Mouse (Mus musculus): ENCODE measurements around the gene Ulk4.

Gene Ulk4

DNA sequence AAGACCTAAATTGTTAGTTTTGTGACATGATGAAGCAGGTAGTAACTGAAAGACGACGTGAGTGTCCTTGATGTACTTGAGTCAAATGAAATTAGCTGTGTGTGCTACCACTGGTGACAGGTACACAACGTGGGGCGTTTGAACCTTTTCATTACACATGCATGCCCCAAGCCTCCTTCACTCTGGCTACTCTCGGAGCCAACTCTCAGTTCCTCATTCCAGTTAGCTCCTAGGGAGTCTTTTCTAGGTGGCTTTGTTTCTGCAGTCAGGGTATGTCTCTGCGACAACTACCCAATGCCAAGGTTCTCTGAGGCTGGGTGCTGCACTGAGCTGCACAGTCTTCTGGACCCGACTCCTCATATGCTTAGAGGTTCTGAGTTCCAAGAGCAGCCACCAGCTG, 100.6 kb downstream of the Ulk4 start:
- DNase-seq, result no peak

DNA sequence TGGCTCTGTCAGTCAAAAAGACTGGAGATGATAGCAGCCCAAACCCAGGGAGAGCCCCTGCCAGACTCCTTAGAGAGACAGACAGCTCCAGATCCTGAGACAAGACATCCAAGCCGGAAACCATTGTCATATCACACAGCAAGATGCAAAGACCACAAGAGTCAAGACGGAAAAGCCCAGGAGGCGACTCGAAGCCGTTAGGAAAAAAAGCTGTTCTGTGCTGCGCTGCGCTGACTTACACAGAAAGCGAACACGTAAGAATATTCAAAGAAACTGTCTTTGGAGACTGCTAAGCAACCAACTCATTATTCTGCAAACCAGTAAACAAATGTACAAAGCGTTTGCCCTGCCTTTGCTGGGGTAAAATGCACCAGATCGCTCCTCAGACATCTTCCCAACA, 101.8 kb downstream of the Ulk4 start:
- no peak for DNase-seq

DNA sequence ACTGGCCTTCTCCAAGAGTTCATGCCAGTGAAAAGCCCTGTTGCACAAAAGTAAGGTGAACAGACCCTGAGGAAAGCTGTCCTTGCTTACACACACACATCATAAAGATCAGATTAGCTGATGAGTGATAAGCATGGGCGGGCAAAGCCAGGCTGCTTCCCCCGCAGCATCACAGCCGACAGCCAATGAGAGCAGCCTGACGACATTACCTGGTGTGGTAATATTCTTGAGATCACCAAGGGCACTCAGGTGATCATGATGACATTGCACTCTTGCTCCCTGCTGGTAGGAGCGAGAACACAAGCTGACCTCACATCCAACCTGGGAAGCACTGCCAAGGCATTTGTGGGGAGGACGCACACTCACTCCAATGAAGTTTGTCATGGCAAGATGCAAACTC, 104.9 kb downstream of the Ulk4 start:
- no peak for DNase-seq

DNA sequence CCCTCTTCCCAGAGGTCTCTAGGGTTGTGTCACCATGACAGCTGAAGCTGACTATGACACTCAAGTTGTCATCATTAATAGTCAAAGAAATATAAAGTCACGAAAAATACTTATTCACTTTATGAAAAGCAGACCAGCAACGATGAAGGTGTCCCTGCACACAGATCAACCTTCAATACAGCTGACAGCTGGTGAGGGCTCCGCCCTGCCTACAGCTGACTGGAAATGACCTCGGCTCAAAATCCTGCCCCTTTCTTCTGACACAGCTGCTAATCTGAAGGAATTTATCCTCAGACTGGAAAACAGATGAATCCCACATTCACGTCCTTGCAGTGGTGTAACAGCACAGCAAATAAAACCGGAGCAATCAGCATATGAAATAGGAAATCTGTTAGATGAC, 105.4 kb downstream of the Ulk4 start:
- DNase-seq, result no peak

DNA sequence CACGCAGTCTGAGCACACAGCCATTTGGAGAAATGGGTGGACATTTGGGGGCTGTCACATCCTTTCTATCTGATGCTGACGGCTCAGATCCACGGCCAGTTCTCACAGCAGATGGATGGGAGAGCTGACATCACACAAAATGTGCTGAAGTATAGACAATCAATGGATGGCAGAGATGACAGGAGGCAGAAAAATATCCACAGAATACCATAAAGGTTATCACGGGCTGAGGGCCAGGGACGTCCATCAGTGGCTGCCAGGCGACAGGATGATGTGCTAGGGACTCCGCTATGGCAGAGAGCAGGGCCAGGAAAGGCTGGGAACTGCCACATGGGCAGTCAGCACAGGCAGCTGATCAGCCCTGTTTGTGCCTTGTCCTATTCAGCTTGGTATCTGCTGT, 112.4 kb downstream of the Ulk4 start:
- no peak for DNase-seq

DNA sequence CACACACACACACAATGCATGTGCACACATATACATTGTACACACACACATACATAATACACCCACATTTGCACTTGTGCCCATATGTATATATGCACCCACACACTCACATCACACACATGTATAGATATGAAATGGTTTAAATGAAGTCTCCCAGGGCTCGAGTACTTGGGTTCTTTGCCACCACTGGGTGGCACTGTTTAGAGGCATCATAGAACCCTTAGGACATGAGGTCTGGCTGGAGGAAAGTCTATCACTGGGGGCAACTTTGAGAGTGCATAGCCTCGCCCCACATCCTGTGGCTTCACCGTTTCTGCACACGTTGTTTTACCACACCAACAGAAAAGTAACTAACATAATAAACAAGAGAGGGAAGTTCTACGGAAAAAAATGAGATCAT, 114.2 kb downstream of the Ulk4 start:
- peak; percentile 58 for DNase-seq

DNA sequence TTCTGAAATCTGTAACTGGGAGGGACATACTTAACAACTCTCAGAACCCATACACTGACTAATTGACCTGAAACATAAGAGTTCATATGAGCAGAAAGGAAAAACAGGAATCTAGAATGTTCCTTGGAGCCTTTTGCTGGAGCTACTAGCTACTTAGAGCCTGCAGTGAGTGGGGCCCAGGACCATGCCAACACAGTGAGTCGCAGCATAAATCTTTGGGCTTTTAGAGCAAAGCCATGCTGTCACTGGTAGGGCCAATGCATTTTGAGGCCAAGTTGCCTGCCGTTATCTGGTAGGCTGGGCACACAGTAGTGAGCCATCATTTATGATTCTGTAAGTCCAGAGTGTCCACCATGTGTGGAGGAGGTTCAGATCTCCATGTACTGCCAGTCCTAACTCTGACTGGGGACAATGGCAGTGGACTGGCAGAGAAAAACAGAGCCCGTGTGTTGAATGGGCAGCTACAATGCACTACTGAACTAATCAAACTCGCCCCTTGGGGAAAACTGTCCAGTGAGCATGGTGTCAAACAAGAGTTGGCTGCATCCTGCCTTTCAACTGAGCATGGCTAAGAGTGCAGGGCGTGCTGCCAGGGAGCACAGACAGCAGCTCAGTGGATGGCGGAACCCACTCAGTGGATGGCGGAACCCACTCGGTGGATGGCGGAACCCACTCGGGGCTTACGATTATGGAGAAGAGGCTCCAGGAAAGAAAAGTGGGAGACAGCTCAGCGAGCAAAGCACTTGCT, 115.0 kb downstream of the Ulk4 start:
- DNase-seq, result no peak

DNA sequence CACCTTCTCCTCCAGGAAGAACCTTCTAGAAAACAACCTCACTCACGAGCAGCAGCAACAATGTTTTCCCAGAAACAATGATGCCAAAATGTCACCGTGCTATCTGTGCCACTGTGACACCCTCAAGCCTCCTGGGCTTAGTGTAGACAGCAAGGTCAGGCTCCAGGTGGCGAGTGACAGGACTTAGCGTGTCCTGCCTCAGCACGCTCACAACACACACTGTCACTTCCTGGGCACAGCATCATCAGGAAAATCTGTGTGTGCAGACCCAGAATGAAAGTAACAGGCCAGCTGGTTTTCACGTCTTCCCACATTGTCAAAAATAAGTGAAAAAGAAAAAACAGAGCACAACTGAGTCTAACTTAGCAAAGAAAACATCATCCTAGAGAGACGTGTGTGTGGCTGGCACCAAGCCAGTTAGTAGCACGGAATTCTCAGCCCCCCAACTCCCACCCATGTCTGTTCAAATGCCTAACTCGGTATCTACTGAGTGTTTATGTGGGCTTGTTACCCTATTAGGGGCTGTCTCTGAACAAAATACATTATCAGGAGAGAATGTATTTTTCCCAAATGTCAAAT, 120.7 kb downstream of the Ulk4 start:
- DNase-seq, result peak; percentile 22

DNA sequence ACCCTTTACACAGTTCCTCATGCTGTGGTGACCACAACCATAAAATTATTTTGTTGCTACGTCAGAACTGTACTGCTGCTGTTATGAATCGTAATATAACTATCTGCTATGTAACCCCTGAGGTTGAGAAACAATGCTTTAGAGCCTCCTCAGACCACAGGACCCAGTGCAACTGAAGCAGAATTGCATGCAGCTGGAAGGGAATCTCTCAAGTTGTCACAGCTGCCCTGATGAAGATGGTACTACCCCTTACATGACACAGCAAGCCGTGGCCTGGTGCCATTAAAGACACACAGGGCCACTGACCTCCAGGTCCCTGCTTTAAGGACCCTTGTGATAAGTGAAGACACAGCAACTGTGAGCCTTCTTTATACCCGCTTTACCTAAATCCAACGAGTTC, 123.7 kb downstream of the Ulk4 start:
- DNase-seq, result no peak

DNA sequence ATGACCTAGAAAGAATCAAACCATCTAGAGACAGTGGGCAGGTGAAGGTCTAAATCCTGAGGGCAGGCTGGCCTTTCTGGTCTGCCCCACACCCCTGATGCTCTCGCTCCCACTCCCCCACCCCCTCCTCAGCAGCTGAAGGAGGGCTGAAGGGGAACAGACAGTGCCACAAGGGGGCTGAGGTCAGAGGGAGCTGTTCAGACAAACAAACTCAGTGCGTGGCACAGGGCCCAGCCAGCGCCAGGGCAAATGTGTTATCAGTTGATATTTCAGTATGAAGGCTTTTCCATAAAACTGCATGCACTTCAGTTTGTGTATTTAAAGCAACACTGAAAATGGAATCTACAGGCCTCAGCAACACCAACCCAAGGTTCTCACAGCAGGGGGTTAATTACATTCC, 128.4 kb downstream of the Ulk4 start:
- DNase-seq, result no peak

DNA sequence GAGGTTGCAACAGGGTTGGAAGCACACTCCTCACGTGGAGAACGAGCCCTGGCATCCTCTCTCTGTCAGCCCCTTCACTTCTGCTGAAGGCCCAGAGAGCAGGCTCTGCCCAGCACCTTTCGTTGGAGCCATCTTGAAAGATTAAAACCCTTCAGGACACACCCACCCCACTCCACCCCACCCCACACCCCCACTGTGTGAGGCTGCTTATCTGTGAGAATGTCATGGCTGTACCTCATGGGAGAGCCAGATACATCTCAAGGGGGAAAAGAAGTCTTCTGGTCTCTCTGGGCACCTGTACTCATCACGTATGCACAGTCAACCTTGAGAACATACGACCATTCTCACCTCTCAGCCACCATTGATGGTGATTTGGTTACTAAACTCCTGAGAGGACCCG, 133.8 kb downstream of the Ulk4 start:
- no peak for DNase-seq

DNA sequence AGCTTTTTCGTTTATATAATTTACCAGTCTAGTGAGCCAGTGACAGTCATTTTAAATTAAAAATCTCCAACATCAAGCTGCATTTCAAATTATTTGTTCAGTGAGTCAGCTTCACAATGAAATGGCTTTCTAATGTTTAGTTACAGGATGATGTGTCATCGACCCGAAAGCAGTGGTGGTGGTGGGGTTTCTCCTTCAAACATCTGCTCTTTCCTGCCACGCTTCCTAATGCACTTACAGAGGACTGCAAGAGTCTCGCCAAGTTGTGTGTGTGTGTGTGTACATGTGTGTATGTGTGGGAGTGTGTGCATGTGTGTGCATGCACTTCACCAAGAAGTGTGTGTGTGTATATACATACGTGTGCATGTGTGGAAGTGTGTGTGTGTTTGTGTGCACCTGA, 144.4 kb downstream of the Ulk4 start:
- no peak for DNase-seq

DNA sequence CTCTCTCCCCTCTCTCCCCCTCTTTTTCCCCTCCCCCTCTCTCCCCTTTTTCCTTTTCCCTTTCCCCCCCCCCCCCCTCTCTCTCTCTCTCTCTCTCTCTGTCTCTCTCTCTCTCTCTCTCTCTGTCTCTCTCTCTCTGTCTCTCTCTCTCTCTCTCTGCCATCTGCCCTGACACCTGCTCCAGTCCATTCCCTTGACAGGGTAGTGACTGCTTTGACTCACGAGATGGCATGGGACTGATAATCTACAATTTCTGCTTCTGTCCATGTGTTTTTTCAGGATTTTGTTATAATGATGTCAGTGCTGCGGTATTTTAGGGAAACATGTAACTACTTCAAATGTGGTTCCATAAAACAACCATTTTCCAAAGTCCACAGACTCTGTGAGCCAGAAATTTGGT, 147.5 kb downstream of the Ulk4 start:
- DNase-seq, result no peak

DNA sequence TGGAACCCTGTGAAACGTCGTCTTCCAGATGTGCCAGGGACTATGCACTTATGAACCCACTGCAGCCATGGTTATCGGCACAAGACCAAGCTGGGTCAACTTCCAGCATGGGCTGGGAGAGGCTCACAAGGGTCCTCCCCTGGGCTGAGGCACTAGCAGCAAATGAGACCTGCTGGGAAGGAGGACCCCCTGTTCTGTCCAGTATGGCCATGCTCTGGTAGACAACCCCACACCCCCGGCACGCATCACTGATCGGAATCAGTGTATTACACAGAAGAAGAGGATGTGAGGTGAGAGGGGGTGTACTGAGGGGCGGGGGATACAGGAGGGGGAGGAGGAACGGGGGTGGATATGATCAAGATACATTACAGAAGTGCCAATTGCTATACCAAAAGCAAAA, 148.1 kb downstream of the Ulk4 start:
- DNase-seq, result no peak

DNA sequence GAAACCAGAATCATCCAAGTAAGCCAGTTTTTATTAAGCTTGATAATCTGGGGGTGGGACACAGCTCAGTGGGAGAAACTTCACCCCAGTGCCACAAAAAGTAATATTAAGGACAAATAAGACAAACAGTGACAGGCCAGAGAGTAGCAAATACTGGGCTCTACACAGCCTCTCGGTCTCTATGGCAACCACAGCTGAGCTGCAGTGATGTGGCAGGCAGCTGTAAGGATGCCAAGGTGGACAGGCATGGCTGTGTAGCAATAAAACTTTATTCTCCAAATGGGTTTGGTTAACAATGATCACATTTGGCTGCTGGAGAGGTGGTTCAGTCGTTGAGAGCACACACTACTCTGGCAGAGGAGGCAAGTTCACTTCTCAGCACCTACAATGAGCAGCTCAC, 150.0 kb downstream of the Ulk4 start:
- DNase-seq, result no peak

DNA sequence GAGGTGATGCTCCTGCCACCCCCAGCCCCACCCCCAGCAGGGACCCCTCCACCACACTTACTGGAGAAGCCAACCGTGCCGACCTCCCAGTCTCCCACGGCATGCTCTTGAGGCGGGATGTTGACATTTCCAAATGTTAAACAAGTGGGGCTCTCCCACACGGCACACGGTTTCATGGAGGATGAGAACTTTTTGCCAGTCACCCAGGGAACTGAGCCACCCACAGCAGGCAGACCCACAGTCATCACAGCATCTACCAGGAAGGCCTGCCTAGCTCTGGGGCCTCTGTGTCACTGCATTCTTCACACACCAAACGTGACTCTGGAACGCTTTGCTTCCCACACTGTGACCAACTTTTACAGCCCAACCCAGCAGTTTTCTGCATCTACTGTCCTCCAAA, 152.3 kb downstream of the Ulk4 start:
- no peak for DNase-seq

DNA sequence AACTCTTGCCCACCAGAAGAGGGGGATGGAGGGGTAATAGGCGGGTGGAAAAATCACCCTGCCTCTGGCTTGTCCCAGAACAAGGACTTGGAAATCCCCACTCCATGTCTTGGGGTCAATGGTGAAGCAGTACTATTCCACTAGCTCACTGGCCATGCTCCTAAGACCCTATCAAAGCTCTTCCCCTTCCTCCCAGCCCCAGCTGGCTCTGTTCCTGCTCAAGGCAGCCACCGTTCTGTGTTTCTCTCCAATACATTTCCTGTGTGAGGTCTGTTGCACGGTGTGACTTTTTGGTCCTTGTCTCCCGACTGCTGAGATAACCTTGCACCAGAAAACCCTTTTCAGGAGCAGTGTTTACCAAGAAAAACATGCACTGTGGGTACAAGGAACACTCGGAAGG, 155.0 kb downstream of the Ulk4 start:
- DNase-seq, result no peak

DNA sequence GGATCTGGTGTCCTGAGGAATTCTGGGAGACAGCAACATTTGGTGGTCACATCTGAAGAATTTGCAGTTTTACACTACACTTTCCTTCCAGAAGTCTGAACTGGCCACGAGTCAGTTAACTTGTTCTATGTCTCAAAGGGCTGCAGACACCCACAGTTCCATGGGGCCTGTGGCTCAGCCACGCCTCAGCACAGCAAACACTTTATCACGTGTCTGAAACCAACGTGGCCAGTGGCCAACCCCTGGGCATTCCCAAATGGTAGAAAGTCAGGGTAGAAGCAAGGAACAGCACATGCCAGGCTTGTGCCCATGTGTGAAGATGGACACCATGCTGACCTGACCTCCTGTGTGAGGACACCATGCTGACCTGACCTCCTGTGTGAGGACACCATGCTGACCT, 159.1 kb downstream of the Ulk4 start:
- DNase-seq, result peak; percentile 4

DNA sequence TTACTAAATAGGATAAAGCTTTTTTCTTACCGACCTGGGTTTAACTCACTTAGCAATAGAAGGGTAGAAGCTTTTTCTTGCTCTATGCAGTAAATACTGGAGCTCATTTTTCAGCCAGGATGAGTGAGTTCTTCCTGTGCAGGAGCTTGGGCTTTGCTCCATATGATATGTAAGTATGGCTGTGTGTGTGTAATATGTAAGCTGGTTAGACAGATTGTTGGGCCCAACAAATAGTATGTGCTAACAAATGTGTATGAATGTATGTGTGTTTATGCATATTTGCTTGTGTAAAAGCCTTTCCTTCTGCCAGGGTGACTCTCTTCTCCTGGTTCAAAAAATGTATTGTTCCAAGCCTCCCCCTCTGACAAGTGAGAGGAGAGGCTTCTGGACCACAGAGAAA, 164.9 kb downstream of the Ulk4 start:
- no peak for DNase-seq

DNA sequence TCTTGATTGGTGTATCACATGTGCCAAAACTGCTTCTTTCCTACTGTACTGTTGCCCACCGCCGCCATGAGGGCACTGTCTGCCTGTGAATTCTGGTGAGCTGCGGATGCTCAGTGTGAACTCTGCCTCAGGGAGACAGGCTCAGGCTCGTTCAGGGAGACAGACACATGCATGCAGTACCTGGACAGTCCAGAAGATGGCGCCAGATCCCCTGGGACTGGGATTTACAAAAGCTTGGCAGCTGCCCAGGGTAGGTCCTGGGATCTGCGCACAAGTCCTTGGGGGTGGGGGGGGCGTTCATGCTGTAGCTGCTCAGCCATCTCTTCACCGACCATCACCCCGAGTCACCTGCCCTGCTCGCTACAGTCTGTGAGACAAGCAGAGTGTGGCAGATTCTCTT, 168.9 kb downstream of the Ulk4 start:
- DNase-seq, result peak; percentile 62

DNA sequence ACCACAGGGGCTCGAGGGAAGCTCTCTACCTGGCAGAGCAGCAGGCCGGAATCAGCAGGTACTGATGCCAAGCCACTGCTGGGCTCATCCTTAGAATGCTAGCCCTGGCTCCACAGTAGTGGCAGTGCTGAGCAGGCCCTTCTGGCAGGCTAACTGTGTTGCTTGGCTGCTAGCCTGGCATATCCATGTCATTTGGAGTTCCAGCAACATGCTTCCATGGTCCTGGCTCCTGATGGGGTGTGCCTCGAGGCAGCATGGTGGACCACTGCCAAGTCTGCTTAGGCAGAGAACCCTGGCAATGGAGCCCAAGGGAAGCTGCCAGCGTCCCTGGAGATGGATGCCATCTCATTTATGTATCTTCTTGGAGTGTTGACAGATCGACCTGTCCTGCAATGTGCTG, 169.4 kb downstream of the Ulk4 start:
- DNase-seq, result peak; percentile 7

DNA sequence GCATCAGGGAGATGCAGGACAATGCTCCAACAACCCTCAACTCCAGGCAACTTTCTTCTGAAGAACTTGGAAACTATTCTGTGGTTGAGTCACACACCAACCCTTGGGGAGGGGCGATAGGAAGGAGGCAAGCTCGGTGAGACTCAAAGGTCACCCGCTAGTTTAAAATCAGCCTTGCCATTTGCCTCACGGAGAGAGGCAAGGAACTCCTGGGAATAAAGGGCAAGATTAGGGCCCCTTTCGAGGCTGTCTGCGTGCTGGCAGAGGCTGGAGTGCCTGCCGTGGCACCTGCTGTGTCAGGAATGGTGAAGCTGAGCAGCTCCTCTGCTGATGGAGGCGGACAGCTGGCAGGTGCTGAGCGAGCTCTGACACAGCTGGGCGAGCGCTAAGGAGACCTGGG, 169.9 kb downstream of the Ulk4 start:
- no peak for DNase-seq

DNA sequence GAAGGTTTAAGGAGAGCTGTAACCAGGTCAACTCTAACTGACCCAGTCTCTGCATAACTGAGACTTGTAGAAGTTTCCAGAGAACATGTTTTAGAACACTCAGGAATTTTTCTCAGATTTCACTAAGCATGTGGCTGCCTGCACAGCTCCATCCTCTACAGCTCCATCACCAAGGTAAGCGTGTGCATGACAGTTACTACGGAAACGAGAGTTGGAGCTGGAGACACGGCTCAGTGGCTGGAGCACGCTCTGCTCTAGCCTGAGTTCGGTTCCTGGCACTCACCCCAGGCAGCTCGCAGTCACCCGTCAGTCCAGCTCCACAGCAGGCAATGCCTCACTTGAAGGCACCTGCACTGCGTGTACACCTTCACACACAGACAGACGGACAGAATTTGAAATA, 175.5 kb downstream of the Ulk4 start:
- no peak for DNase-seq

DNA sequence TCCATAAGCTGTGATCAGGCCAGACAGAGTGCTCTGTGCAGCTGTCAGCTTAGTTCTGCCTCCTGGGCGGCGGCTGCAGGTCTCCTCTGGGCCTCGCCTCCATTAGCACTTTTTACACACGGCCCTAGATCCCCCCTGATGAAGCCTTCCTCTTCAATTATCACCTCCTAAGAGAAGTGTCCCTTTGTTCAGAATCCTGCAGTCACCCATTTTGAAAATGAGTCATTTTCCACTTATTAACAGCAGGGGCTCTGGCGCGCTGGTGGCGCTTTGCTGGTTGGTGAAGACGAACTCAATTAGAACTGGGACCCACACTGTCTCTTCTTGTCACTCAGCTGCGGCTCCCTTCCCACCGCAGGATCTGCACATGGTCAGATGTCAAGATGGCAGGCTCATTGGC, 177.5 kb downstream of the Ulk4 start:
- no peak for DNase-seq

DNA sequence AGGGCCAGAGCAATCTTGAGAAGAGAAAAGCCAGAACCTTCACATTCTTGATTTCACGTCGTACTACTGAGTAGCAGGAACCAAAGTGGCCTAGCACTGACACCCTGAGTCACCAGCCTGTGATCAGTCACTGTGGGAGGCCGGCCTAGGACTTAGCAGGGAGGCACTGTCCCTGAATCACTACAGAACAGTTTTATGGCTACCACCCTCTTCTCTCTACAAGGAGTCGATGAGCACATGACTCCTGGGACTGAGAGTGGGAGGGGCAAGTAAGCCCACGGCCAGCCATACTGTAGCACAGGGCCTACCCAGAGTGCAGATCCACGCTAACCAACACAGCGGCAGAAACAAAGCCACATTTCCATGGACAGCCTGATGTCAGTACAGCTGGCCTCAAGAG, 183.2 kb downstream of the Ulk4 start:
- DNase-seq, result no peak
